ENCODE assay signal across 26 mouse cellular contexts in the genomic region with DNA sequence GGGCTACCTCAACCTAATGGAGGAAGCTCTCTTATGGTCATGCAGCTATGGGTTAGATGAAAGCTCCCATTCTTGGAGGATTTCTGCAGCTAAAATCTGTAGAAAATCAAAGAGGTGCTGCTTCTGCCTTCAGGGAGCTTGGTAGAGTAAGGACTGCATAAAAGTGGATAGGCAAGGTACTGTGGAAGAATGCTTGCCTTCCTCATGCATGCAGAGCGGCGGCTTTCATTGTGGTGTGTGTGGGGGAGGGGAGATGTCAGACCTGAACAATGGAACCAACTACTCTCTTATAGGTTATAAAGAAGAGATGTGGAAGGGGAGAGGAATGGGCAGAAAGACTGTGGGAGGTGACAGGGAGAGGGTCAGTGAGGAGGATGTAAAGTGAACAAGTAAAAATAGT.
"Had no signal": no experiment of that assay in that cellular context is flagged by ENCODE, and none has a peak within 500 bp of the region (broad histone marks: within the 10 kb centered on the region; RNA-seq: fewer than 3 reads in every experiment).

No protein-coding gene starts in this region.

- H3K9ac ChIP-seq: embryonic facial prominence, embryonic 12.5 days; embryonic facial prominence, embryonic 13.5 days; embryonic facial prominence, embryonic 15.5 days; forebrain, embryonic 12.5 days; forebrain, embryonic 13.5 days; forebrain, embryonic 15.5 days; forebrain, postnatal 0 days had no signal

- ATAC-seq: forebrain, embryonic 13.5 days; forebrain, embryonic 15.5 days; forebrain, embryonic 16.5 days; forebrain, postnatal 0 days had no signal

- H3K36me3 ChIP-seq: embryonic facial prominence, embryonic 10.5 days; embryonic facial prominence, embryonic 12.5 days; embryonic facial prominence, embryonic 13.5 days; embryonic facial prominence, embryonic 15.5 days; forebrain, embryonic 12.5 days; forebrain, embryonic 15.5 days had no signal

- H3K4me3 ChIP-seq: embryonic facial prominence, embryonic 10.5 days; embryonic facial prominence, embryonic 12.5 days; embryonic facial prominence, embryonic 13.5 days; embryonic facial prominence, embryonic 15.5 days; erythroblast, embryonic 14.5 days; forebrain, embryonic 12.5 days; forebrain, embryonic 13.5 days; forebrain, embryonic 15.5 days; gastrocnemius, adult 2 months; heart, adult 2 months had no signal

- H3K4me2 ChIP-seq: embryonic facial prominence, embryonic 12.5 days; embryonic facial prominence, embryonic 13.5 days; embryonic facial prominence, embryonic 15.5 days; forebrain, embryonic 12.5 days; forebrain, embryonic 13.5 days; forebrain, embryonic 15.5 days had no signal

- H3K4me1 ChIP-seq: embryonic facial prominence, embryonic 12.5 days; embryonic facial prominence, embryonic 15.5 days had no signal

- H3K27me3 ChIP-seq: embryonic facial prominence, embryonic 12.5 days; embryonic facial prominence, embryonic 13.5 days; embryonic facial prominence, embryonic 15.5 days; forebrain, embryonic 12.5 days; forebrain, embryonic 13.5 days; forebrain, embryonic 15.5 days had no signal

- H3K27ac ChIP-seq: embryonic facial prominence, embryonic 10.5 days; embryonic facial prominence, embryonic 12.5 days; embryonic facial prominence, embryonic 13.5 days; embryonic facial prominence, embryonic 15.5 days; forebrain, embryonic 12.5 days; forebrain, embryonic 13.5 days; forebrain, embryonic 15.5 days; gastrocnemius, adult 2 months; heart, adult 2 months had no signal

- H3K9me3 ChIP-seq: embryonic facial prominence, embryonic 10.5 days; embryonic facial prominence, embryonic 12.5 days; embryonic facial prominence, embryonic 13.5 days; embryonic facial prominence, embryonic 15.5 days; forebrain, embryonic 12.5 days; forebrain, embryonic 13.5 days; forebrain, embryonic 15.5 days had no signal

- DNase-seq: cerebellum, adult 2 months; cerebellum, adult 8-10 months; cerebellum, adult 9-10 months; cerebellum, adult 9-11 months; cerebellum, postnatal 10 days; cerebellum, postnatal 14 days; cerebellum, postnatal 25 days; cerebellum, postnatal 36 days; embryo, embryonic 11 days; forebrain, postnatal 0 days; gastrocnemius, adult 2 months; gastrocnemius, postnatal 10 days; gastrocnemius, postnatal 14 days; gastrocnemius, postnatal 25 days; gastrocnemius, postnatal 36 days; heart, adult 18-20 months; heart, adult 2 months had no signal
